Mouse (Mus musculus) intestine, embryonic 16.5 days (tissue): ENCODE results near the gene Ak8. TPM values are rescaled to one million over a fixed set of nuclear protein-coding genes. Genes with fewer than 3 reads are reported as not detected.
A peak's percentile ranks its signal among the peaks of the same experiment; 100 is the strongest.

Source experiments
- ATAC-seq: fragments of 200-750 bp; cut with Nextera tagmentation; 2 replicates; pipeline ENCODE4 v1.8.0; 2017; ENCODE audit warnings: moderate TSS enrichment, moderate library complexity
- H3K27ac ChIP-seq: fragments of 300-500 bp; sonication (generic); 2 replicates; pipeline ENCODE4 v1.5.1; 2014; ENCODE audit warnings: mild to moderate bottlenecking, low read length
- H3K27me3 ChIP-seq: fragments of 300-500 bp; sonication (generic); replicated peaks from 2 replicates; pipeline ENCODE4 v1.6.1; 2014; ENCODE audit warnings: low read length, control low read depth, mixed read lengths; ENCODE audit not compliant: control insufficient read depth, insufficient read depth
- H3K36me3 ChIP-seq: fragments of 300-500 bp; sonication (generic); 2 replicates; pipeline ENCODE4 v1.6.1; 2014; ENCODE audit warnings: low read length, control low read depth; ENCODE audit not compliant: control insufficient read depth, insufficient read depth
- H3K4me1 ChIP-seq: fragments of 300-500 bp; sonication (generic); 2 replicates; pipeline ENCODE4 v1.6.1; 2014; ENCODE audit warnings: low read length, control low read depth, mixed read lengths; ENCODE audit not compliant: control insufficient read depth, insufficient read depth
- H3K4me2 ChIP-seq: fragments of 300-500 bp; sonication (generic); 2 replicates; pipeline ENCODE4 v1.6.1; 2014; ENCODE audit warnings: low read depth, low read length, control low read depth
- H3K4me3 ChIP-seq: fragments of 300-500 bp; sonication (generic); 2 replicates; pipeline ENCODE4 v1.5.1; 2014; ENCODE audit warnings: mild to moderate bottlenecking, low read length
- H3K9ac ChIP-seq: fragments of 300-500 bp; sonication (generic); 2 replicates; pipeline ENCODE4 v1.6.1; 2014; ENCODE audit warnings: low read depth, low read length
- H3K9me3 ChIP-seq: fragments of 300-500 bp; sonication (generic); 2 replicates; pipeline ENCODE4 v1.6.1; 2016; ENCODE audit warnings: low read length, control low read depth; ENCODE audit not compliant: control insufficient read depth
- WGBS: fragments of 180-500 bp; shearing (Covaris S2); extraction: QIAGEN DNeasy Blood & Tissue Kit; methylation state at CpG from one replicate; pipeline ENCODE4 v1.1.7; 2014; 5-methylcytosine and 5-hydroxymethylcytosine counted together
- polyA plus RNA-seq: library from polyadenylated mRNA; unstranded; fragments of >200 nt; fragmentation: Nextera tagmentation; extraction: Ambion mirVana; gene quantifications from 2 replicates; pipeline ENCODE4 v1.2.1, GENCODE M21; 2015

The Ak8 gene
- polyA plus RNA-seq, 1 experiment from 2014 or later: 0.35 TPM

DNA sequence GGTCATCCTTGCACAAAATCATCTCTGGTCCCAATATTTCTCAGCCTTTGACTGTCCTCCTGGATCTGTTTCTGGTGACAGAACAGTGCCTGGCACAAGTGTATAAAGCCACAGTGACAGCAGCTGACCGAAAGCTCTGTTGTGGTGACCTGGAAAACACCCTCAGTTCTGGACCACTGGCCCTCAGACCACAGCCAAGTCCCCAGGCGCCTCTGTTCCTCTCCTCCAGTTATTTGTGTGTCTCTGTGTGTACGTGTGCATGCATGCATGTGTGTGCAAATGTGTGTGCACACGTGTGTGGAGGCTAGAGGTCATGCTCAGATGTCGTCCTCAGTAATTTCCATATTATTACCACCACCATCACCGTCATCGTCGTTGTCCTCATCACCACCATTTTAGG is 22.5 kb downstream of the Ak8 start:
- Histone ChIP-seq H3K4me2 (no peak overlapping the region), H3K9me3 (no peaks in the 10 kb centered on the region), H3K4me3 (no peak overlapping the region), H3K27me3 (no peaks in the 10 kb centered on the region), H3K36me3 (no peaks in the 10 kb centered on the region), H3K27ac (no peak overlapping the region), H3K9ac (no peak overlapping the region), H3K4me1 (no peaks in the 10 kb centered on the region)
- ATAC-seq: no peak
- WGBS: 87% methylated on average over 8 of the region's 8 CpGs

DNA sequence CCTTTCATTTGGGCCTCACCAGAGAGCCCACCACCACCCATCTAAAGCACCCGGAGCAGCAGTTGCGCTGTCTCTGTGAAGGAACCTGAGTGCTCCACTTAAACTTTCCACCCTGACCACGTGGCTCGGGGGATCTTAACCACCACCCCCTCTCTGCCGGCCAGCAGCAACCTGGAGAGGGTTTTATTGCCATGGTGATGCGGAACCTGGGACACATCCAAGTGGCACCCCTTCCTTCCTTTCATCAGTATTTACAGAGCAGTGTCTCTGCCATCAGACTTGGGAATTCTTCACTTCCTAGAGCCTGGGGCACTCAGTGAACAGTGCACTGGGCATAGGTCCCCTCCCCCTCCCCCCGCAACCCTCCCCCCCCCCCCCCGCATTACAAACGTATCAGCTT is 23.9 kb downstream of the Ak8 start:
- Histone ChIP-seq H3K4me1 (no peaks in the 10 kb centered on the region), H3K9me3 (no peaks in the 10 kb centered on the region), H3K27me3 (no peaks in the 10 kb centered on the region), H3K4me2 (no peak overlapping the region), H3K9ac (no peak overlapping the region), H3K4me3 (no peak overlapping the region), H3K36me3 (no peaks in the 10 kb centered on the region), H3K27ac (no peak overlapping the region)
- ATAC-seq: no peak
- WGBS: 47% methylated on average over 9 of the region's 9 CpGs

DNA sequence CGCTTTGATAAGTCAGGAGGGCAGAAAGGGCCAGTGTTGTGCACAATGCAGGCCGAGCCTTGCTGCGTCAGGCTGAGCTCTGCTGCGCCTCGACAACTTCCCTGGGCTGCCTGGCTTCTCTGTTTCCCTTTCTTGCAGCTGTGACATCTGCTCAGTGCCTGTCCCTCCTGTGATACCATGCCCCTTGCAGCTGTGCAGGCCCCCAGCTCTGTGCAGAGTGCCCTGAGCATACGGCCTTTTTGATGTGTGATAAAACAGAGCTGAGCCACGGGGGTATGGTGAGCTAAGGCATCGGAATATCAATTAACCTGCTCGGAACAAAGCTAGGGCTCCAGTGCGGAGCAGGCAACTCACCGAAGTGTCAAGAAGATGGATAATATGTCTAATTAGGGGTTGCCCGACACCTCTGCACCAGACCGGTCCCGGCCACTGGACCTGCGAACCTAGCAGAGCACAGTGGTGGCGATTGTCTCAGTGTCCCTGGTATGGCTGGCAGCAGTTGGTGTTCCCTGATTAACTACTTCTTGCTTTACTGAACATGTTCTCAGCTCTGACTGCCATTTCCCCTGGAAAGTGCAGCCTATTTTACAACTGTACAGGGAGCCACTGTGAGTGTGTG is 27.9 kb downstream of the Ak8 start:
- Histone ChIP-seq H3K4me1 (no peaks in the 10 kb centered on the region), H3K4me2 (no peak overlapping the region), H3K9me3 (no peaks in the 10 kb centered on the region), H3K27ac (no peak overlapping the region), H3K36me3 (no peaks in the 10 kb centered on the region), H3K9ac (no peak overlapping the region), H3K27me3 (no peaks in the 10 kb centered on the region), H3K4me3 (no peak overlapping the region)
- 43% methylated on average over 16 of the region's 16 CpGs for WGBS
- ATAC-seq: no peak

DNA sequence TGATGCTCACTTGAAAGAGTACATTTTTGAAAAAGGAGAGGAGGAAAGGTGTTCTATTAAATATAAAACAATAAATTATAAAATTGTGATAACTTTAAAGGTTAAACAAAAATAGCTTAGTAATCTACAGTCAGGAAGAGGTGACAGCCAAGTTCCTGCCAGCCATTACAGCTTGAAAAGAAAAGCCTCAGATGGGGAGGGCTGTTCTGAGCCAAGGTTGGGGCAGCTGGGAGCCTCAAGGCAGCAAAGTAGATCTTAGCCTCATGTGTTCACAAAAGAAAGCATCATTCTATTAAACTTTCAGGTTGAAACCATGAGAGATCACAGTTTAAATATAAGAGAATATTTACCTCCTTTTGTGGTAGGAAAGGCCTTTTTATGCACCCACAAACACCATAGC is 30.7 kb downstream of the Ak8 start:
- Histone ChIP-seq H3K4me3 (no peak overlapping the region), H3K4me2 (no peak overlapping the region), H3K27me3 (no peaks in the 10 kb centered on the region), H3K9me3 (no peaks in the 10 kb centered on the region), H3K9ac (no peak overlapping the region), H3K27ac (no peak overlapping the region), H3K4me1 (no peaks in the 10 kb centered on the region), H3K36me3 (no peaks in the 10 kb centered on the region)
- ATAC-seq: no peak

DNA sequence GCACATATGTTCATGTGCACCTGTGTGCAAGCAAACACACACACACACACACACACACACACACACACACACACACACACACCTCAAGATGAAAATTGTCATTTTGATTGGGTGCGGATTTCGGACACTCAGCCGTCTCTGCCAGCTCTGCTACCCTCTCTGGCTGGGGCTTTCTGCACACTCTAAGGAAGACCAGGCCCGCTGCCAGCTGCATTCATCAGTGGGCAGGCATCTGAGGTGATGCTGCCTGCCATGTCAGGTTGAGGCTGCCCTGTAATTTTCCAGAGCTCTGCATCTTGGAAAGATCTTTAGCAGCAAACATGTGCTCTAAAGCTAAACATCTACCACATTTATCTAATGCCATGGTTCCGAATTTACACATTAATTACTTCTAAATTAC is 37.1 kb downstream of the Ak8 start:
- no peak overlapping the region for H3K4me3 ChIP-seq
- no peaks in the 10 kb centered on the region for H3K36me3 ChIP-seq
- no peak overlapping the region for H3K9ac ChIP-seq
- 87% methylated on average over 5 of the region's 5 CpGs for WGBS
- H3K4me1 ChIP-seq: no peaks in the 10 kb centered on the region
- no peaks in the 10 kb centered on the region for H3K27me3 ChIP-seq
- H3K9me3 ChIP-seq: no peaks in the 10 kb centered on the region
- no peak overlapping the region for H3K27ac ChIP-seq
- no peak overlapping the region for H3K4me2 ChIP-seq
- no peak for ATAC-seq

DNA sequence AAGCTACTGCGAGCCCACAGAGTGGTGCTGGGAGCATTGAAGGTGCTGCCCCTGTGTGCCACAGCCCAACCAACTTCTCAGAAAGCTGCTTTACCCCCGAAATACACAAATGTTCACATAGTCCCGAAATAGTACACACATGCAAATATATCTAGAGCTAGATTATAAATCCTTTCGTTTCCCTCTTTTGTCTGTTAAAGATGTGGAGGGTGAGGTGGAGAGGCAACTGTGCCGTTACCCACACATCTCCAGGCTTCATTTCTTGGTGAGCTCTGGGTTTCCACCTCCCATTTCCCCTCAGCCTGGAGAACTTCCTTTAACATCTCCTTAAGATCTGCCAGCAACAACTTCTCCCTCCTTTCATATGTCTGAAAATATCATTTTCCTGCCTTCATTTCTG is 40.2 kb downstream of the Ak8 start:
- no peaks in the 10 kb centered on the region for H3K9me3 ChIP-seq
- no peak for ATAC-seq
- no peak overlapping the region for H3K4me3 ChIP-seq
- no peak overlapping the region for H3K9ac ChIP-seq
- H3K4me1 ChIP-seq: no peaks in the 10 kb centered on the region
- no peaks in the 10 kb centered on the region for H3K36me3 ChIP-seq
- no peak overlapping the region for H3K4me2 ChIP-seq
- 88% methylated on average over 5 of the region's 5 CpGs for WGBS
- H3K27ac ChIP-seq: no peak overlapping the region
- H3K27me3 ChIP-seq: no peaks in the 10 kb centered on the region

DNA sequence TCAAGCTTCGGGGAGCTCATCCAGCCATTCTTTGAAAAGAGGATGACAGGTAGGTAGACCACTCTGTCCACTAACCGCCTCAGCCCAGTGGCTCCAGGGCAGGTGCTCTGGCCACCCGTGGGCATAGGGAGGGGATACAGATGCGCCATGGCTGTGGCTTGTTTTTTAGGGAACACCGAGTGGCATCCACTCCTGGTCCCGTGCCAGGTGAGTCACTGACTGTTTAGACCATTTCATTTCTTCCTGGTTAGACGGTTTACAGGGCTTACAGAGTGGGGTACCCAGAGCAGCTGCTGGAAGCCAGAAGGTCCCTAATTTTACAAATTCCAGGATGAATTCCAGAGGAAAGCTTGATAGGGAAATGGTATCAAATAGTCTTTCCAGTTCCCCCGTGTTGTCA is 42.7 kb downstream of the Ak8 start:
- H3K4me3 ChIP-seq: no peak overlapping the region
- no peak overlapping the region for H3K4me2 ChIP-seq
- H3K4me1 ChIP-seq: 0 out of 2 replicates have a peak, but pooled peaks cover 2% of the 10 kb centered on the region
- no peak for ATAC-seq
- no peak overlapping the region for H3K27ac ChIP-seq
- H3K9me3 ChIP-seq: no peaks in the 10 kb centered on the region
- 75% methylated on average over 8 of the region's 8 CpGs for WGBS
- H3K36me3 ChIP-seq: no peaks in the 10 kb centered on the region
- no peak overlapping the region for H3K9ac ChIP-seq
- H3K27me3 ChIP-seq: no peaks in the 10 kb centered on the region

DNA sequence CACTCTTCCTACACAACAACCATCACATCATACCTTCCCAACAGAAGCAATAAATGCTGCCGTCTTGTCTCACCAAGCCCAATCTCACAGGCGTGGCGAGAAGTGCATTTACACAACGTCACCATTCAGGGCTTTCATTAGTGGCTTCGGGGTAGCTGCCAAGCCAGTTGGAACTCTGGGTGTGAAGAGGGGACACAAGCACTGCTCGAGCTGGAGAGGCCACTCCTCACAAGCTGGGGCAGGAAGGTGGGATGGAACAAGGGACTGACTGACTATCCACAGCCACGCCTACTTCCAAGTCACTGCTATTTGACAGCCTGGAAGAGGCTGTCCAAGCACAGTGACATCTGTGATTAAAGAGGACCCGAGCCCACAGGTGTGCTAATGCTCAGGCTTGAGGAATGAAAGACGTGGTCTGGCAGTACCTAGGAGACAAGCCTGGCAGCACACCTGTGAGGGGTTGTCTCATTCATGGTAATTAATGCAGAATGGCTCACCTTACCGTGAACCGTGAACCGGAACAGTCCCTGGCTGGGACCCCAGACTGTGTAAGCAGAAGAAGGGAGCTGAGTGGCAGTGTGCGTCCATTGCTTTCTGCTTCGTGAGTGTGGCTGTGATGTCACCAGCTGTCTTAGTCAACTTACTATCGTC is 46.8 kb downstream of the Ak8 start:
- Histone ChIP-seq H3K27me3 (no peaks in the 10 kb centered on the region; the same call in 1 of the 2 replicates), H3K36me3 (no peaks in the 10 kb centered on the region), H3K9me3 (no peaks in the 10 kb centered on the region), H3K27ac (no peak overlapping the region), H3K4me3 (no peak overlapping the region), H3K4me2 (no peak overlapping the region), H3K9ac (no peak overlapping the region), H3K4me1 (0 out of 2 replicates have a peak, but pooled peaks cover 2% of the 10 kb centered on the region)
- 63% methylated on average over 15 of the region's 15 CpGs for WGBS
- no peak for ATAC-seq

DNA sequence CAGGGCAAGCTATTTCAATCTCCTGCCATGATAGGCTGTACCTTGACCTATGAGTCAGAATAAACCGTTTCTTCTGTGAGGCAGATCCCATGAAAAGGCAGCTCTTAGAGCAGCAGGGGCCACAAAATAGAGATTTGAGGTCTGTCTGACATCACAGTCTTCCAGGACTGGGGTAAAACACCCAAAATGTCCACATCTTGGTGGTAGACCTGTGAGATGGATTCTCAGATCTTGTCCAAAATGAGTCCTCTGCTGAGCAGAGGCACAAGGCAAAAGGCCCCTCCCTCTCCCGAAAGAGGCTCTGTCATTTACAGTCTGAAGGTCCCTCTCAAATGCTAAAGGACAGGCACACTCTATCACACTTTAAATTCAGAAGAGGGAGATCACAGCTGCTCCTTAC is 47.7 kb downstream of the Ak8 start:
- Histone ChIP-seq H3K27me3 (no peaks in the 10 kb centered on the region; the same call in 1 of the 2 replicates), H3K4me3 (no peak overlapping the region), H3K9ac (no peak overlapping the region), H3K4me1 (0 out of 2 replicates have a peak, but pooled peaks cover 2% of the 10 kb centered on the region), H3K9me3 (no peaks in the 10 kb centered on the region), H3K36me3 (no peaks in the 10 kb centered on the region), H3K4me2 (no peak overlapping the region), H3K27ac (no peak overlapping the region)
- WGBS: 79% methylated on average over 2 of the region's 2 CpGs
- no peak for ATAC-seq

DNA sequence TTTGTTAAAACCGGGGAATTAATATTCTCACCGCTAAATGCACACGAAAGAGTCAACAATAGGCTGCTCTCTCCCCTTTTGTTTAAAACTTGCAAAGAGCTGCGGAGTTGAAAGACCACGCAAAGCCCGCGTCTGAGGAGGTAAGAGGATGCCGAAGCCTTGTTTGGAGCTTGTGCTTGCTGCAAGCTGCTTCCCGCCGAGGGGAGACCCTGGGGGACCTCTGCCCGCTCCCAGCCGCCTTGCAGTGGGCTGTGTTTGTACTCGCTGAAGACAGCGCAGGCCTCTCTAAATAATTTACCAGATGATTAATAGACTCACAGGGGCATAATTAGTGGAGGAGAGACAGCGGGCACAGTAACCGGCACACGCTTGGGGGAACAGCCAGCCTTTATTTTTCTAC is 51.2 kb downstream of the Ak8 start:
- ATAC-seq: no peak
- Histone ChIP-seq H3K27ac (no peak overlapping the region), H3K9me3 (no peaks in the 10 kb centered on the region), H3K36me3 (no peaks in the 10 kb centered on the region), H3K4me2 (peak overlapping the region; percentile 68), H3K4me3 (peak overlapping the region; percentile 41), H3K9ac (peak overlapping the region; percentile 37), H3K4me1 (0 out of 2 replicates have a peak, but pooled peaks cover 2% of the 10 kb centered on the region), H3K27me3 (peaks cover 4% of the 10 kb centered on the region; the same call in 1 of the 2 replicates)
- under 1% methylated on average over 17 of the region's 17 CpGs for WGBS
